Mouse (Mus musculus) neural tube, embryonic 15.5 days (tissue): ENCODE results near the gene Unc45a. TPM values are rescaled to one million over a fixed set of nuclear protein-coding genes. Genes with fewer than 3 reads are reported as not detected.
A peak's percentile ranks its signal among the peaks of the same experiment; 100 is the strongest.

Source experiments
- ATAC-seq: fragments of 200-750 bp; cut with Nextera tagmentation; 2 replicates; pipeline ENCODE4 v1.8.0; 2017; ENCODE audit warnings: mild to moderate bottlenecking, moderate TSS enrichment, moderate library complexity; ENCODE audit not compliant: low FRiP score
- H3K27ac ChIP-seq: fragments of 300-500 bp; sonication (generic); replicated peaks from 2 replicates; pipeline ENCODE4 v1.5.1; 2015; ENCODE audit warnings: mild to moderate bottlenecking, inconsistent platforms
- H3K27me3 ChIP-seq: fragments of 300-500 bp; sonication (generic); replicated peaks from 2 replicates; pipeline ENCODE4 v1.6.1; 2015; ENCODE audit warnings: inconsistent platforms
- H3K36me3 ChIP-seq: fragments of 300-500 bp; sonication (generic); 2 replicates; pipeline ENCODE4 v1.6.1; 2015; ENCODE audit warnings: inconsistent platforms
- H3K4me1 ChIP-seq: fragments of 300-500 bp; sonication (generic); 2 replicates; pipeline ENCODE4 v1.6.1; 2015; ENCODE audit warnings: inconsistent platforms
- H3K4me2 ChIP-seq: fragments of 300-500 bp; sonication (generic); 2 replicates; pipeline ENCODE4 v1.6.1; 2015; ENCODE audit warnings: inconsistent platforms, mild to moderate bottlenecking, moderate library complexity
- H3K4me3 ChIP-seq: fragments of 300-500 bp; sonication (generic); replicated peaks from 2 replicates; pipeline ENCODE4 v1.5.1; 2015; ENCODE audit warnings: mild to moderate bottlenecking, inconsistent platforms
- H3K9ac ChIP-seq: fragments of 300-500 bp; sonication (generic); replicated peaks from 2 replicates; pipeline ENCODE4 v1.6.1; 2015; ENCODE audit warnings: mild to moderate bottlenecking, inconsistent platforms
- H3K9me3 ChIP-seq: fragments of 300-500 bp; sonication (generic); replicated peaks from 2 replicates; pipeline ENCODE4 v1.6.1; 2016; ENCODE audit warnings: inconsistent platforms
- WGBS: fragments of 180-500 bp; shearing (Covaris S2); methylation state at CpG from one replicate; pipeline ENCODE4 v1.1.7; 2015; ENCODE audit warnings: mixed read lengths; 5-methylcytosine and 5-hydroxymethylcytosine counted together
- polyA plus RNA-seq: library from polyadenylated mRNA; unstranded; fragments of >200 nt; fragmentation: Nextera tagmentation; extraction: Ambion mirVana; gene quantifications from 2 replicates; pipeline ENCODE4 v1.2.1, GENCODE M21; 2015

Gene Unc45a
- polyA plus RNA-seq, 1 experiment from 2014 or later, result 59.0 TPM

GRCm38 (mm10) chr7:80324043-80324815 lies 16.6 kb downstream of the Unc45a start, which contains the start of gene Rccd1:
Gene Rccd1 (minus strand): TSS chr7:80324454.
- H3K4me2 ChIP-seq, result peak within 1 kb of the TSS; percentile 82
- no peaks in the 10 kb centered on the region for H3K9me3 ChIP-seq
- H3K36me3 ChIP-seq, result peaks cover 57% of the 10 kb centered on the region

GRCm38 (mm10) chr7:80323336-80323735 lies 17.5 kb downstream of the Unc45a start:
- H3K36me3 ChIP-seq, result peaks cover 55% of the 10 kb centered on the region
- 22% methylated on average over 8 of the region's 8 CpGs for whole genome bisulfite sequencing
- peak overlapping the region; percentile 82 for H3K4me2 ChIP-seq
- H3K27ac ChIP-seq, result peak overlapping the region; percentile 96
- peak overlapping the region; percentile 69 for H3K4me3 ChIP-seq
- no peak for ATAC-seq
- H3K4me1 ChIP-seq, result peaks cover 24% of the 10 kb centered on the region
- no peaks in the 10 kb centered on the region for H3K9me3 ChIP-seq
- no peaks in the 10 kb centered on the region for H3K27me3 ChIP-seq
- H3K9ac ChIP-seq, result peak overlapping the region; percentile 76

More at GRCm38 (mm10) chr7:80324043-80324815, 16.6 kb downstream of the Unc45a start, which contains the start of gene Rccd1:
- 3% methylated on average over 38 of the region's 38 CpGs for WGBS
- H3K9ac ChIP-seq, result peak within 1 kb of the TSS; percentile 76
- H3K4me3 ChIP-seq, result peak within 1 kb of the TSS; percentile 69
- peaks cover 24% of the 10 kb centered on the region for H3K4me1 ChIP-seq
- peak; percentile 99 for ATAC-seq
- H3K27me3 ChIP-seq, result no peaks in the 10 kb centered on the region
- peak within 1 kb of the TSS; percentile 96 for H3K27ac ChIP-seq

DNA sequence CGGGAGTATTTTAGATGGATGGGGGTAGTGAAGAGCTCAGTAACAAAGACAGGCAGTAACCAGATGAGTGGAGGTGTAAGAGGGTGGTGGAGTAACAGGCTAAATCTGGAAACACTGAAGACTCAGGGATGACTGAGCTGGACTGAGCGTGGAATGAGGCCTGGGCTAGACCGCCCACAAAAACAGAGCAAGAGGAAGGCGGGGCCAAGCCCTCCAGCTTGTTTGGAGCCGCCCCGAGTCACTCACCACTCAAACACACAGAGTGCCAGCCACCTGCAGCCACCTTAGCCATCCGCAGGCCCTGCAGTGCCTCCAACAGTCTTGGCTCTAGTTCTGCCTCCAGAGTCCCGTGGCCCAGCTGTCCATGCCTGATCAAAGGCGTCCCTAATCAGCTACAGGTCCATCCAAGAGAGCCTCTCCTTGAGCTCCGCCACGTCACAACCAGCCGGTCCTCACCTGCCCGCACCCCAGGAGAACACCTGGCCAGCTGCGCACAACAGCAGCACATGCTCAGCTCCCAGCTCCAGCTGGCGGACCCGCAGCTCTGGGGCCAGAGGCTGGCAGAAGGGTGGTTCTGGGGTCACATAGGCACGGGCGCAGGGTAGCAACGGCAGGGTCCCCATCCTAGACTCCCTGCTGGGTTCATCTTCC lies 20.8 kb downstream of the Unc45a start:
- Histone ChIP-seq H3K27me3 (no peaks in the 10 kb centered on the region), H3K9me3 (no peaks in the 10 kb centered on the region), H3K4me3 (no peak overlapping the region), H3K9ac (no peak overlapping the region), H3K36me3 (peaks cover 40% of the 10 kb centered on the region), H3K4me2 (no peak overlapping the region), H3K4me1 (peaks cover 22% of the 10 kb centered on the region), H3K27ac (no peak overlapping the region)
- WGBS, result 84% methylated on average over 19 of the region's 19 CpGs
- ATAC-seq, result no peak

DNA sequence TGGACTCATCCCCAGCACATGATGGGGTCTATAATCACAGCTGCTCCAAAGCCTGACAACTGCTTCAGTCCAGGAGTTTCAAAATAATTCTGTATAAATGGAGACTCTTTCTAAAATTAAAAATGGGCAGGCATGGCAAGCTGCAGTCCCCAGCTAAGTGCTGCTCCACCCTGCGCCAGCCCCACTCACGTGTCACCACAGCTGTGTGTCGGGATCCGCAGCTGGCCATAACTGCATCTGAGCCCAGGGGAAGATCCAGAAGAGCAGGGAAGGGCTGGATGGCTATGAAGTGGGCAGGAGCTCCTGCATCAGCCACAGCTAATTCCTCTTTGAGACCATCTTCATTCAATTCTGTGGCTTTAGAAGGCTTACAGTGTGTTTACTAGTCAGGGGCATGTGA lies 22.1 kb downstream of the Unc45a start:
- Histone ChIP-seq H3K27me3 (no peaks in the 10 kb centered on the region), H3K4me2 (no peak overlapping the region), H3K9me3 (no peaks in the 10 kb centered on the region), H3K4me3 (no peak overlapping the region), H3K9ac (no peak overlapping the region; the same call in 1 of the 2 replicates), H3K27ac (no peak overlapping the region), H3K36me3 (peaks cover 51% of the 10 kb centered on the region), H3K4me1 (peaks cover 20% of the 10 kb centered on the region)
- WGBS, result 94% methylated on average over 4 of the region's 4 CpGs
- no peak for ATAC-seq

GRCm38 (mm10) chr7:80317439-80318115 lies 23.2 kb downstream of the Unc45a start:
- H3K9me3 ChIP-seq, result no peaks in the 10 kb centered on the region
- WGBS, result 80% methylated on average over 1 of the region's 1 CpGs
- H3K36me3 ChIP-seq, result peaks cover 59% of the 10 kb centered on the region
- H3K4me2 ChIP-seq, result no peak overlapping the region
- H3K4me3 ChIP-seq, result no peak overlapping the region
- no peaks in the 10 kb centered on the region for H3K27me3 ChIP-seq
- peaks cover 10% of the 10 kb centered on the region for H3K4me1 ChIP-seq
- H3K27ac ChIP-seq, result no peak overlapping the region
- no peak overlapping the region for H3K9ac ChIP-seq
- no peak for ATAC-seq

GRCm38 (mm10) chr7:80315733-80316132 lies 25.1 kb downstream of the Unc45a start:
- Histone ChIP-seq H3K9me3 (no peaks in the 10 kb centered on the region), H3K4me1 (no peaks in the 10 kb centered on the region), H3K27me3 (no peaks in the 10 kb centered on the region), H3K4me3 (no peak overlapping the region), H3K4me2 (no peak overlapping the region), H3K36me3 (peaks cover 61% of the 10 kb centered on the region), H3K9ac (no peak overlapping the region), H3K27ac (no peak overlapping the region)
- no peak for ATAC-seq
- 90% methylated on average over 2 of the region's 2 CpGs for WGBS

DNA sequence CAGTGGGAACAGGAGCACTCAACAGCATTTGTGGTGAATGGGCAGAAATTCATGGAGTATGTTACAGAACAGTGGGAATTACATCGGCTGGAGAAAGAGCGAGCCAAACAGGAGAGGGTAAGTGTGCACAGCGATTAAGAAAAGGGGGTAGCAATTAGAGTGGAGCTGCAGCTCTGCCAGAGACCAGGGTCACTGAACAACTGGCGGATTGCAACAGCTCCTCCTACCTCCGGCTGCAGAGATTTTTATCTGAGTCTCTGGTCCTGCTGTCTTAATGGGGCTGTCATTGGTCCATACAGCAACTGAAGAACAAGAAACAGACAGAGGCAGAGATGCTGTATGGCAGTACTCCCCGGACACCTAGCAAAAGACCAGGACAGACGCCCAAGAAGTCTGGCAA lies 30.0 kb downstream of the Unc45a start:
- no peak overlapping the region for H3K4me3 ChIP-seq
- peaks cover 32% of the 10 kb centered on the region for H3K36me3 ChIP-seq
- no peak overlapping the region for H3K9ac ChIP-seq
- 88% methylated on average over 7 of the region's 7 CpGs for WGBS
- no peak for ATAC-seq
- no peaks in the 10 kb centered on the region for H3K4me1 ChIP-seq
- H3K9me3 ChIP-seq, result no peaks in the 10 kb centered on the region
- H3K27ac ChIP-seq, result no peak overlapping the region
- H3K27me3 ChIP-seq, result no peaks in the 10 kb centered on the region
- H3K4me2 ChIP-seq, result no peak overlapping the region

DNA sequence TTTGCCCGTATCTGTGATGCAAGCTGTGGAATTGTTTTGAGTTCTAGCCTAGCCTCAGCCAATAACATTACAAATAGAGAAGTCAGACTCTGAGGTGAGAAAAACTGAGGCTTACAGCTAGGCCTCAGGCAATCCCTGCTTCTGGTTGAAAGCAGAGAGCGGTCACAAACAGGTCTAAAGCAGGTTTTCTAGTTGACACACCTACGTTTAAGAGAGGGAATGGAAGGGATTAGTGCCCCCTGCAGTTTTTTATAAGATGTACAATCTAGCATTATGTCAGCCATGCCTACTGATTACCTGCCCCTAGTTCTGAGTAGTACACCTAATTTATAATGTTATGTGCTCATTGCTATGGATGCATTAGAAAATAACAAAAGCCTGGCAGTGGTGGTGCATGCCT lies 33.0 kb downstream of the Unc45a start:
- H3K36me3 ChIP-seq, result peaks cover 16% of the 10 kb centered on the region
- H3K4me2 ChIP-seq, result no peak overlapping the region
- no peak overlapping the region for H3K4me3 ChIP-seq

DNA sequence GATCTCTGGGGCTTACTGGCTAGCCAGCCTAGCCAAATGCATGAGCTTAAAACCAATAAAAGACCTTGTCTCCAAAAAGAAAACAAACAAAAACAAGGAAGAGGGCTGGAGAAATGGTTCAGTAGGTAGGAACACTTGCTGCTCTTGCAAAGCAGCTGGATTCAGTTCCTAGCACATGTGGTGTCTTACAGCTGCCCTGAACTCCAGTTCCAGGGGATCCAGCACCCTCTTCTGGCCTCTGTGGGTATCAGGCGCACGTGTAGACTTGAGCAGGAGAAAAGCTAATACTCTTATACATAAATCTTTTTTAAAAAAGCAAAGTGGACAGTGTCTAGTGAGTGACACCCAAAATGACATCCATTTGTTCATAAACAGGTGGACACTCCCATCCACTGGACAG lies 39.3 kb downstream of the Unc45a start:
- Histone ChIP-seq H3K4me2 (no peak overlapping the region), H3K4me3 (no peak overlapping the region), H3K9me3 (no peaks in the 10 kb centered on the region), H3K36me3 (peaks cover 9% of the 10 kb centered on the region; the same call in 1 of the 2 replicates), H3K27ac (no peak overlapping the region), H3K9ac (no peak overlapping the region), H3K4me1 (no peaks in the 10 kb centered on the region), H3K27me3 (no peaks in the 10 kb centered on the region)
- ATAC-seq, result no peak
- WGBS, result 90% methylated on average over 2 of the region's 2 CpGs

More for the DNA sequence above, 33.0 kb downstream of the Unc45a start:
- Histone ChIP-seq H3K27ac (no peak overlapping the region), H3K9me3 (no peaks in the 10 kb centered on the region), H3K9ac (no peak overlapping the region), H3K27me3 (no peaks in the 10 kb centered on the region), H3K4me1 (no peaks in the 10 kb centered on the region)
- no peak for ATAC-seq
- WGBS, result 92% methylated on average over 3 of the region's 3 CpGs

GRCm38 (mm10) chr7:80299568-80299967 lies 41.2 kb downstream of the Unc45a start:
- 94% methylated on average over 3 of the region's 3 CpGs for WGBS
- Histone ChIP-seq H3K27ac (no peak overlapping the region), H3K27me3 (no peaks in the 10 kb centered on the region), H3K4me1 (0 out of 2 replicates have a peak, but pooled peaks cover 3% of the 10 kb centered on the region), H3K36me3 (peaks cover 4% of the 10 kb centered on the region; the same call in 1 of the 2 replicates), H3K9me3 (no peaks in the 10 kb centered on the region), H3K9ac (no peak overlapping the region), H3K4me2 (no peak overlapping the region), H3K4me3 (no peak overlapping the region)
- no peak for ATAC-seq

- Histone ChIP-seq H3K36me3 (no peaks in the 10 kb centered on the region), H3K9me3 (no peaks in the 10 kb centered on the region), H3K4me2 (no peak overlapping the region), H3K27ac (no peak overlapping the region), H3K9ac (no peak overlapping the region), H3K4me1 (peaks cover 6% of the 10 kb centered on the region), H3K27me3 (no peaks in the 10 kb centered on the region), H3K4me3 (no peak overlapping the region)
- no peak for ATAC-seq
- WGBS, result 96% methylated on average over 4 of the region's 4 CpGs
Observed at GRCm38 (mm10) chr7:80298754-80299153, 42.1 kb downstream of the Unc45a start.
